Mouse (Mus musculus): ENCODE measurements around the gene 1700010B08Rik.
A peak's percentile ranks its signal among the peaks of the same experiment; 100 is the strongest.

Gene 1700010B08Rik

GRCm38 (mm10) chr2:173722251-173722857 lies 3.1 kb downstream of the 1700010B08Rik start:
- no peak for DNase-seq (ENCODE audit: low spot score in 2 of 2)

GRCm38 (mm10) chr2:173724382-173724781 lies 5.2 kb downstream of the 1700010B08Rik start:
- DNase-seq (ENCODE audit: low spot score in 2 of 2): no peak

GRCm38 (mm10) chr2:173724940-173725807 lies 6.0 kb downstream of the 1700010B08Rik start:
- DNase-seq (ENCODE audit: low spot score in 2 of 2): no peak

- DNase-seq (ENCODE audit: low spot score in 2 of 2): no peak
These were observed 6.6 kb downstream of the 1700010B08Rik start for GRCm38 (mm10) chr2:173725819-173726218.

- no peak for DNase-seq (ENCODE audit: low spot score in 2 of 2)
These were observed 11.3 kb downstream of the 1700010B08Rik start for GRCm38 (mm10) chr2:173730444-173730966.

GRCm38 (mm10) chr2:173734426-173734825 lies 15.2 kb downstream of the 1700010B08Rik start:
- DNase-seq (ENCODE audit: low spot score in 2 of 2): no peak

GRCm38 (mm10) chr2:173737222-173737989 lies 18.2 kb downstream of the 1700010B08Rik start, which contains the start of gene Vapb:
Gene Vapb (plus strand): TSS chr2:173737511.
- DNase-seq (ENCODE audit: low spot score in 2 of 2): peak; percentile 98 to 100

GRCm38 (mm10) chr2:173738232-173738631 lies 19.0 kb downstream of the 1700010B08Rik start:
- no peak for DNase-seq (ENCODE audit: low spot score in 2 of 2)

- DNase-seq (ENCODE audit: low spot score in 2 of 2): no peak
These were observed 19.9 kb downstream of the 1700010B08Rik start for GRCm38 (mm10) chr2:173739107-173739506.

- DNase-seq (ENCODE audit: low spot score in 2 of 2): no peak
These were observed 22.9 kb downstream of the 1700010B08Rik start for GRCm38 (mm10) chr2:173742090-173742489.

GRCm38 (mm10) chr2:173742744-173743143 lies 23.5 kb downstream of the 1700010B08Rik start:
- no peak for DNase-seq (ENCODE audit: low spot score in 2 of 2)

- no peak for DNase-seq (ENCODE audit: low spot score in 2 of 2)
These were observed 25.0 kb downstream of the 1700010B08Rik start for GRCm38 (mm10) chr2:173744070-173744815.

GRCm38 (mm10) chr2:173748961-173749659 lies 29.9 kb downstream of the 1700010B08Rik start:
- no peak for DNase-seq (ENCODE audit: low spot score in 2 of 2)

- no peak for DNase-seq (ENCODE audit: low spot score in 2 of 2)
These were observed 36.4 kb downstream of the 1700010B08Rik start for GRCm38 (mm10) chr2:173755433-173756144.

- DNase-seq (ENCODE audit: low spot score in 2 of 2): no peak
These were observed 38.5 kb downstream of the 1700010B08Rik start for GRCm38 (mm10) chr2:173757624-173758155.

- no peak for DNase-seq (ENCODE audit: low spot score in 2 of 2)
These were observed 41.4 kb downstream of the 1700010B08Rik start for GRCm38 (mm10) chr2:173760607-173761006.

- DNase-seq (ENCODE audit: low spot score in 2 of 2): no peak
These were observed 45.4 kb downstream of the 1700010B08Rik start for GRCm38 (mm10) chr2:173764629-173765028.

GRCm38 (mm10) chr2:173767959-173768595 lies 48.9 kb downstream of the 1700010B08Rik start:
- no peak for DNase-seq (ENCODE audit: low spot score in 2 of 2)

GRCm38 (mm10) chr2:173769183-173769582 lies 50.0 kb downstream of the 1700010B08Rik start:
- DNase-seq (ENCODE audit: low spot score in 2 of 2): peak; percentile 20 to 31

Measured in thymus, postnatal 10 days (tissue).